Mouse (Mus musculus): Measurements from ENCODE around the gene Klk12. TPM values are rescaled to one million over a fixed set of nuclear protein-coding genes. Genes with fewer than 3 reads are reported as not detected.

Gene Klk12
- polyA plus RNA-seq, 1 experiment from 2014 or later: 0.22 TPM

DNA sequence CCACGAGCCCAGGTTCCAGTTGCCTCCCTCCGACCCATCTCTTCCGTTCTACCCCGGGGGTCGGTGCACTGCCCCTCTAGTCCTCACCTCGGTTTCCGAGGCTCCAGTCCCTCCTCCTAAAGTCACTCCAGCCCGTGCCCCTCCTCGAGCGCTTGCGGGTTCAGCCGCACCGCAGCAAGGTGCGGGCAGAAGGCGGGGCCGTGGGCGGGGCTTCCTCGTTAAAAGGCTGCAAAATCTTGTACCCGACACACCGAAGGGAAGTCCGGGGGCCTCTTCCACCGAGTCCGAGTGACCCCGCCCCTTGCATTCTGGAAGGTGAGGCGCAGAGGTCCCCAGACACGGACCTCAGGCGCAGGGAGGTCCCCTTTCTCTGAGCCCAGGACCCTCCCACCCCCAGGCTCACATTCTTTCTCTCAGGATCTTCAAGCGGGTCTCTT, 28.7 kb downstream of the Klk12 start, which contains the start of gene Klk8:
TSS of gene Klk8 (plus strand) at position 245 of the 437 bp plus-strand sequence.
- Histone ChIP-seq H3K9ac (0 out of 2 replicates have a peak within 1 kb of the TSS, but pooled peaks have one; percentile 20), H3K4me3 (peak within 1 kb of the TSS; percentile 52), H3K36me3 (no peaks in the 10 kb centered on the region), H3K4me2 (peak within 1 kb of the TSS; percentile 81), H3K27ac (no peak within 1 kb of the TSS), H3K9me3 (no peaks in the 10 kb centered on the region), H3K4me1 (peaks cover 21% of the 10 kb centered on the region), H3K27me3 (peaks cover 17% of the 10 kb centered on the region)
- 0% methylated on average over 28 of the region's 28 CpGs for WGBS
- no peak for ATAC-seq (ENCODE audit: insufficient number of reproducible peaks, low FRiP score, low TSS enrichment, low read depth)

DNA sequence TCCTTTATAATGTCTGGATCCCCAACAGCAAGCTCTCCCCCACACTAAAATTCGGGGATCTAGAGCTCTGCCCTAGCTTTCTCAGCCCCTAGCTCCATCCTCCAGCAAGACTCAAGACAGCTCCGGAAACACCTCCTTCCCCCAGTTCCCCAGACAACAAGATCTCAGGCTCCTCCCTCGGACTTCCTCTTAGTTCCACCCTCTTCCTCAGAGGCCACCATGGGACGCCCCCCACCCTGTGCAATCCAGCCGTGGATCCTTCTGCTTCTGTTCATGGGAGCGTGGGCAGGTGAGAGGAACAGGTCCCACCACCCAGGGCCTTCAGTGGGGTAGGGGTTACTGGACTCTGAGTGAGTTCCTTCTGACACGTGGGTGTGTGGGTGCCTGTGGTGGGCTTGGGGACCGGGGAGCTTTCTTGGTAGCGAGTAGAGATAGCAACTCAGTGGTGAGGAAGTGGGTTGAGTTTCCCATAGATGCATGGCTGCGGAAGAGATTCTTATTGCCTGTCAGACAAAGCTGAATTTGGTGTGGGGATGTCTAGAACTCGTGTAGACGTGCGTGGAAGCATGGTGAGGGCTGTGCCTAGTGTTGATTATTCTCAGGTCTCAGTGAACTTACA, 29.3 kb downstream of the Klk12 start:
- Histone ChIP-seq H3K27me3 (peaks cover 17% of the 10 kb centered on the region), H3K36me3 (no peaks in the 10 kb centered on the region), H3K4me2 (peak overlapping the region; percentile 81), H3K27ac (no peak overlapping the region), H3K4me3 (peak overlapping the region; percentile 52), H3K4me1 (peaks cover 21% of the 10 kb centered on the region), H3K9ac (0 out of 2 replicates have a peak overlapping the region, but pooled peaks have one; percentile 20), H3K9me3 (no peaks in the 10 kb centered on the region)
- no peak for ATAC-seq (ENCODE audit: insufficient number of reproducible peaks, low FRiP score, low TSS enrichment, low read depth)
- 39% methylated on average over 13 of the region's 13 CpGs for WGBS

DNA sequence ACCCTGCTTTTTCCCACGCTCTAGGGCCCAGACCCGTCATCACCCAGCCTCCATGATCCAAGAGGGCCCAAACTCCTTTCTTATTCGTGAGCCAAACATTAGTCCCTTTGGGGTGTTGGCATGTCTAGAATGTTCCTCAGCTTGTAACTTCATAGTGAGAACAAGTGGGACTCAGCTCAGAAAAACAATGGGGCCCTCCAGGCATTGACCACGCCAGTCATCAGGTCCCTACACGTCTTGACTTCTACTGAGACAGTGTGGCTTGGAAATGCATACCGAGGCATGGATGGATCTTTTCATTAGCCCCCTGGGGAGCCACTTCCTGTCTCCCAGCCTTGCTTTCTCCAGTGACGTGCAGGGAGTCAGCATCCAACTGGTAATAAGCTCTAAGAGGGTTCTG, 31.2 kb downstream of the Klk12 start:
- Histone ChIP-seq H3K4me1 (peaks cover 21% of the 10 kb centered on the region), H3K36me3 (no peaks in the 10 kb centered on the region), H3K4me2 (no peak overlapping the region), H3K9me3 (no peaks in the 10 kb centered on the region), H3K27me3 (peaks cover 17% of the 10 kb centered on the region), H3K4me3 (no peak overlapping the region), H3K9ac (no peak overlapping the region), H3K27ac (no peak overlapping the region)
- ATAC-seq (ENCODE audit: insufficient number of reproducible peaks, low FRiP score, low TSS enrichment, low read depth): no peak
- 61% methylated on average over 7 of the region's 7 CpGs for WGBS

DNA sequence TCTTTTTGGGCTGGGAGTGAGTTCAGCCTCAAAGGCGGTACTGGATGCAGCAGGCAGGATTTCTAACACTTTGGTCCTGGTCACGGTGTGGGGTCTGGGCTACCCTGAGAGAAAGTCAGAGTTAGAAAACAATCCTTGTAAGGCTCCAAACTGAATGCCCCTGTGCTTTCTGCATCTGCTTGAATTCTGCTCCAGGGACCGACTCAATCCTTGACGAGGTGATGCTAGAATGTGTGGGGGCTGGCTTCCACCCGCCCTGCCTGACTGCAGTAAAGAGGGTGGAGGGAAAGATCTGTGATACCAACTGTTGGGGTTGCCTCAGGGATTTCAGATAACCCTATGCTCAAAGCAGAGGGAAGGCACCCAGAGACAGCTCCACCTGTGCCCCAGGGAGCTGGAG, 42.3 kb downstream of the Klk12 start, which contains the start of gene Klk7:
TSS of gene Klk7 (plus strand) at position 301 of the 400 bp plus-strand sequence.
- Histone ChIP-seq H3K9me3 (no peaks in the 10 kb centered on the region), H3K4me3 (no peak within 1 kb of the TSS), H3K9ac (no peak within 1 kb of the TSS), H3K36me3 (no peaks in the 10 kb centered on the region), H3K4me1 (no peaks in the 10 kb centered on the region), H3K27ac (no peak within 1 kb of the TSS), H3K27me3 (no peaks in the 10 kb centered on the region; the same call in 1 of the 2 replicates), H3K4me2 (no peak within 1 kb of the TSS)
- ATAC-seq (ENCODE audit: insufficient number of reproducible peaks, low FRiP score, low TSS enrichment, low read depth): no peak
- WGBS: 31% methylated on average over 5 of the region's 5 CpGs

DNA sequence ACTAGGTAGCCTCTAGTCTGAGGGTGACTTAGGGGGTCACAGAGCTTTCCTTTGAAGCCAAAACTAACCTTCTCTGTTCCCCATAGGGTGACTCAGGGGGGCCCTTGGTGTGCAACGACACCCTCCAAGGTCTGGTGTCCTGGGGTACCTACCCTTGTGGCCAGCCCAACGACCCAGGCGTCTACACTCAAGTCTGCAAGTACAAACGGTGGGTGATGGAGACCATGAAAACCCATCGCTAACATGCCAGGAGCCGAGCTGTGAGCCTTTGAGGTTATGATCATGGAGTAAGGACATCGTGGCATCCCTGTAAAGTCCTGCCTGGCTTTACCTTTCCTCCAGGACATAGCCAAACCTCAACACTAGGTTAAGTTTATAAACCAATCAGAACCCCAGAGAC, 46.5 kb downstream of the Klk12 start:
- Histone ChIP-seq H3K9ac (no peak overlapping the region), H3K4me3 (no peak overlapping the region), H3K27me3 (no peaks in the 10 kb centered on the region; the same call in 1 of the 2 replicates), H3K27ac (no peak overlapping the region), H3K4me2 (no peak overlapping the region), H3K4me1 (no peaks in the 10 kb centered on the region), H3K9me3 (no peaks in the 10 kb centered on the region), H3K36me3 (no peaks in the 10 kb centered on the region)
- WGBS: 85% methylated on average over 7 of the region's 7 CpGs
- no peak for ATAC-seq (ENCODE audit: insufficient number of reproducible peaks, low FRiP score, low TSS enrichment, low read depth)

DNA sequence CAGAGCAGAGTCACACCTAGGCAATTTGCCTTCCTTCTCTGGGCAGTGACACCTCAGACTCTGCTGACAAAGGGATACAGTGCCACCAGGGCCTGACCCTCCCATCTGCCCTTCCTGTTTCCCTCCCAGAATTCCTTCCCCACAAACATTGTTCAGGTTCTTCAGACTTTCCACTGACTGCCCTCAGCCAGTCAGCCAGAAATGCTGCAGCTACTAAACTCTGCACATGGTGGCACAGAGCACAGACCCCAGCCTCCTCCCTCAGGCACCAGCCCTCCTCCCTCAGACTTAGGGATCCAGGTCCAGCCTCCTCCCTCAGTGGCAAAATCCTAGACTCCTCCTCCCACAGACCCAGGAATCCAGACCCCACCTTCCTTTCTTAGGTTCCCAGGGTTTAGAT, 48.0 kb downstream of the Klk12 start:
- Histone ChIP-seq H3K9me3 (no peaks in the 10 kb centered on the region), H3K4me3 (no peak overlapping the region), H3K9ac (no peak overlapping the region), H3K36me3 (no peaks in the 10 kb centered on the region), H3K27me3 (no peaks in the 10 kb centered on the region), H3K27ac (no peak overlapping the region), H3K4me1 (no peaks in the 10 kb centered on the region), H3K4me2 (no peak overlapping the region)
- ATAC-seq (ENCODE audit: insufficient number of reproducible peaks, low FRiP score, low TSS enrichment, low read depth): no peak

DNA sequence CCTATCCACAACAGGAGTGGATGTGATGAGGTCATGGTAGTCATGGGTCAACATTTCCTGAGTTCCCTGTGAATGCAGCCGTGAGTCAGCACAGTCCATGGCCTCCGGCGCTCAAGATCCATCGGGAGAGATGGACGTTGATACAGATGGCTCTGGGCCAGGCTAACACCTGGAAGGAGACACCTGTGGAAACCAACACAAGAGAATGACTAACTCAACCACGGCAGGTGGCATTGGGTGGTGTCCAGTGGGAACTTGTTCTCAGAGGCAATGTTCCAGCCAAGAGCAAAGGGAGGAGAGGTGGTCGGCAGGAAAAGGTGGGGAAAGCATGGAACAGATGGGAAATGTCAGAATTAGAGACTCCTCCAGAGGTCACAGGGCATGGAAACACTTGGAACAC, 52.9 kb downstream of the Klk12 start:
- Histone ChIP-seq H3K4me2 (no peak overlapping the region), H3K27ac (no peak overlapping the region), H3K36me3 (no peaks in the 10 kb centered on the region), H3K4me3 (no peak overlapping the region), H3K4me1 (no peaks in the 10 kb centered on the region), H3K27me3 (no peaks in the 10 kb centered on the region), H3K9ac (no peak overlapping the region), H3K9me3 (no peaks in the 10 kb centered on the region)
- WGBS: 81% methylated on average over 7 of the region's 7 CpGs
- ATAC-seq (ENCODE audit: insufficient number of reproducible peaks, low FRiP score, low TSS enrichment, low read depth): no peak

Other genes with a start within 250 kb of the Klk12 start
- 1.4 and 2.2 TPM in 2 replicates for gene Cd33, start 224.5 kb upstream of the Klk12 start, polyA plus RNA-seq (2015; fragmentation: Nextera tagmentation; extraction: Ambion mirVana)
- gene Zfp658, start 206.6 kb upstream of the Klk12 start, polyA plus RNA-seq (2015; fragmentation: Nextera tagmentation; extraction: Ambion mirVana): 3.6 and 4.3 TPM in 2 replicates
- 14.2 and 14.5 TPM in 2 replicates for gene Zfp719, start 189.3 kb upstream of the Klk12 start, polyA plus RNA-seq (2015; fragmentation: Nextera tagmentation; extraction: Ambion mirVana)
- gene Zfp819, start 161.7 kb upstream of the Klk12 start, polyA plus RNA-seq (2015; fragmentation: Nextera tagmentation; extraction: Ambion mirVana): 0.19 TPM in 1 of 2 replicates, not detected in the other
- gene Ceacam18, start 134.2 kb upstream of the Klk12 start, polyA plus RNA-seq (2015; fragmentation: Nextera tagmentation; extraction: Ambion mirVana): not detected in 2 replicates
- 1.2 TPM in 2 replicates for gene Siglece, start 108.7 kb upstream of the Klk12 start, polyA plus RNA-seq (2015; fragmentation: Nextera tagmentation; extraction: Ambion mirVana)
- 16.4 and 17.9 TPM in 2 replicates for gene Ctu1, start 96.9 kb upstream of the Klk12 start, polyA plus RNA-seq (2015; fragmentation: Nextera tagmentation; extraction: Ambion mirVana)
- not detected in 2 replicates for gene Klk14, start 78.5 kb upstream of the Klk12 start, polyA plus RNA-seq (2015; fragmentation: Nextera tagmentation; extraction: Ambion mirVana)
- 12.5 and 16.1 TPM in 2 replicates for gene Klk13, start 56.3 kb upstream of the Klk12 start, polyA plus RNA-seq (2015; fragmentation: Nextera tagmentation; extraction: Ambion mirVana)
- 20.2 and 22.0 TPM in 2 replicates for gene Klk11, start 5.7 kb downstream of the Klk12 start, polyA plus RNA-seq (2015; fragmentation: Nextera tagmentation; extraction: Ambion mirVana)
- gene Klk10, start 12.1 kb downstream of the Klk12 start, polyA plus RNA-seq (2015; fragmentation: Nextera tagmentation; extraction: Ambion mirVana): 38.4 and 45.0 TPM in 2 replicates
- gene Klk9, start 23.0 kb downstream of the Klk12 start, polyA plus RNA-seq (2015; fragmentation: Nextera tagmentation; extraction: Ambion mirVana): 1.5 TPM in 2 replicates
- 60.6 and 64.4 TPM in 2 replicates for gene Klk8, start 28.7 kb downstream of the Klk12 start, polyA plus RNA-seq (2015; fragmentation: Nextera tagmentation; extraction: Ambion mirVana)
- 6.7 and 13.4 TPM in 2 replicates for gene Klk7, start 42.4 kb downstream of the Klk12 start, polyA plus RNA-seq (2015; fragmentation: Nextera tagmentation; extraction: Ambion mirVana)
- gene Klk6, start 55.6 kb downstream of the Klk12 start, polyA plus RNA-seq (2015; fragmentation: Nextera tagmentation; extraction: Ambion mirVana): 0.13 and 0.25 TPM in 2 replicates
- gene Klk5, start 73.1 kb downstream of the Klk12 start, polyA plus RNA-seq (2015; fragmentation: Nextera tagmentation; extraction: Ambion mirVana): 18.1 and 25.3 TPM in 2 replicates
- gene Klk4, start 112.3 kb downstream of the Klk12 start, polyA plus RNA-seq (2015; fragmentation: Nextera tagmentation; extraction: Ambion mirVana): 0.14 TPM in 1 of 2 replicates, not detected in the other
- not detected in 2 replicates for gene Klk15, start 164.8 kb downstream of the Klk12 start, polyA plus RNA-seq (2015; fragmentation: Nextera tagmentation; extraction: Ambion mirVana)
- not detected in 2 replicates for gene Klk1b8, start 181.8 kb downstream of the Klk12 start, polyA plus RNA-seq (2015; fragmentation: Nextera tagmentation; extraction: Ambion mirVana)
- gene Klk1b1, start 197.9 kb downstream of the Klk12 start, polyA plus RNA-seq (2015; fragmentation: Nextera tagmentation; extraction: Ambion mirVana): not detected in 2 replicates
- not detected in 2 replicates for gene Klk1b9, start 207.2 kb downstream of the Klk12 start, polyA plus RNA-seq (2015; fragmentation: Nextera tagmentation; extraction: Ambion mirVana)
- not detected in 2 replicates for gene Klk1b11, start 227.0 kb downstream of the Klk12 start, polyA plus RNA-seq (2015; fragmentation: Nextera tagmentation; extraction: Ambion mirVana)
- 0.31 and 3.5 TPM in 2 replicates for gene Klk1b26, start 243.3 kb downstream of the Klk12 start, polyA plus RNA-seq (2015; fragmentation: Nextera tagmentation; extraction: Ambion mirVana)